Mouse (Mus musculus) left cerebral cortex, postnatal 14 days (tissue): ENCODE data around the gene Pms1. TPM values are rescaled to one million over a fixed set of nuclear protein-coding genes. Genes with fewer than 3 reads are reported as not detected.

Source experiments
- DNase-seq, 2 experiments: peaks; one replicate each; pipeline ENCODE4 v3.0.0; 2021 to 2022; ENCODE audit warnings: low spot score in 2 of 2, mixed read lengths in 1 of 2
- intact Hi-C: fragments of 180-260 bp; cut with DNase I; formaldehyde crosslinking; loops from one replicate; pipeline ENCODE4 v1.15.1; 2025
- total RNA-seq, 2 experiments: library from RNA; stranded (reverse); gene quantifications; 2 replicates each; pipeline ENCODE4 v1.2.3; 2021

Gene Pms1
- total RNA-seq, 2 experiments from 2014 or later, result 11.2 to 13.9 TPM

- intact Hi-C loops, result no loop called here
- DNase-seq, result no peak
Measured at GRCm38 (mm10) chr1:53224775-53225174, 72.0 kb downstream of the Pms1 start.

GRCm38 (mm10) chr1:53210136-53210535 is 86.7 kb downstream of the Pms1 start:
- intact Hi-C loops, result no loop called here
- DNase-seq, result no peak

DNA sequence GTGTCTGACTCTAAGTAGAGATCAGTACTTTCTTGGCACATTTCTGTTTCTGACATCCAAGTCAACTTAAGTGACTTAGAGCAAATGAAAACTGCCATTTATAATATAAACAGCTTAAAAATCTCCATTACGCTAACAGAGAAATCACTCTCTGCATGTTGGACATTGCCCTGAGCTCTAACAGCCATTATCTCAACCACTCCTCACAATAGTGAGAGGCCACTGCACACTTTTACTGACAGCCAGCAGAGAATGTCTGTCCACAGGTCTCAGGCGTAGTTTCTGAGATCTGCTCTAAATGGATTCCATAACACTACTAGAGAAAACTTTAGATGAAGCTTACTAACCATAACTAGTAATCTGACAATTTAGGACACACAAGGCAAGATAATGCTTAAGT is 92.9 kb downstream of the Pms1 start:
- no peak for DNase-seq
- intact Hi-C loops, result no loop called here

DNA sequence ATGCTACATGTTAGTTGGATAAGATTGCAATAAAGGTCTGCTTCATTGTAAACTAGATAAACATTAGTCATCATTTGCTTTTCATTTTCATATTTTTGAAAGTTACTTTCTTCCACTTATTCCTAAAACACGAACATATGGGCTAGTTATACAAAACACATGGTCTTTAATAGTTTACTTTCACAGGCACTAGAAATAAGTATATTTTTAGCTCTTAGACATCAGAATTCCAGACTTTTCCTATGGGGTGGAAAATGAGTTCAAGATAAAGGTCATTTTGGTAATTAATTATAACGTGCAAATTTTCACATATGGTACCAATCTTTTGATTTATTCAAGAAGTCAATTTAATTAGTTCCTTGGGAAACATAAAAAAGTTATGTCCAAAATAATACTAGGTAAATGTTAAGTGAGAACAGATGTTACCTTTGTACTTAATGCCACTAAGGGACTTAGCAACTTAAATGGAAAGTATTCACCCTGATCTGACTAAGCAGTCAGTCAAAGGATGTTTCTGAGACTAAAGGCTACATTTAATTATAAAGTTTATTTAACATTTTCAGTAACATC is 95.1 kb downstream of the Pms1 start:
- no peak for DNase-seq

DNA sequence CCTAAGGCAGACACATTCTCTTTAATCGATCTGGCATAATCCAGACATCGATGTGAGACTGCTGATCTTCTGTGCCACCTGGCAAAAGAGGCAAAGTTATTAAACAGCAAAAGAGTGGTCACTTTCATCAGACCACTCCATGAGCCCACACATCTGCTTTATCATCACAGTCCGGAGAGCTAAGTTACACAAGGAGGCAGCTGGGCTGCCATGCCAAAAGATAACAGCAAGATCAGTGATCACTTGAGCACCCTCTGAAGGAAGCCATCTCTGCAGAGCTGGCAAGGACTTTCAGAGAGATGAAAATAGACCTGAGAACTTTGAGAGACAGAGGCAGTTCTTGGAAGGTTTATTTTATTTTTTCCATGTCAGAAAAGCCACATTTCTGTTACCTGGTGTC is 102.3 kb downstream of the Pms1 start:
- DNase-seq, result no peak
- intact Hi-C loops, result no loop called here

More for the DNA sequence above, 95.1 kb downstream of the Pms1 start:
- intact Hi-C loops, result no loop called here

GRCm38 (mm10) chr1:53191234-53191633 is 105.6 kb downstream of the Pms1 start:
- intact Hi-C loops, result no loop called here
- no peak for DNase-seq

- intact Hi-C loops, result no loop called here
- DNase-seq, result no peak
Measured at GRCm38 (mm10) chr1:53189620-53190019, 107.2 kb downstream of the Pms1 start.

- no peak for DNase-seq
- intact Hi-C loops, result no loop called here
Measured at GRCm38 (mm10) chr1:53187536-53187935, 109.3 kb downstream of the Pms1 start, which contains the start of gene 1700019A02Rik. Gene 1700019A02Rik (minus strand): TSS chr1:53187636.

DNA sequence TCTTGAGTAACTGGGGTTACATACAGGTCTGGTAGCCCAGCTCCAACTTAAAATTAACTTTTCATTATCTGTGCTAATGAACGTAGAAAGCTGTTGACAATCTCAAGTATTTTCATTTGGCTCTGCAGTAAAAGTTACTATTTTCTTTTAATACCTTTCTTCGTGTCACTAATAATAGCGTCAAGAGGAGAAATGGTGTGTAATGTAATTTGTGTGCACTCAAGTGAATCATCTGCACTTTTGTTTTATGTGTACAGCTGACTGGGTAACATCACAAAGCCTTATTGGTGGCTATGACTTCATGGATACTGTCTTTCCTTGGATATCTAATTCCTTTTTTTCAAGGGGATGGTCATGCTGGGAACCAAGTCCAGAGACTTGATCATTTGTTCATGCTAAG is 110.5 kb downstream of the Pms1 start:
- DNase-seq, result no peak
- intact Hi-C loops, result no loop called here

- intact Hi-C loops, result no loop called here
- DNase-seq, result no peak
Measured at GRCm38 (mm10) chr1:53157715-53158114, 139.1 kb downstream of the Pms1 start.

Other genes starting within 250 kb of the Pms1 start
- 1 to 10 TPM; 1.1 TPM for gene Mstn, start 235.4 kb downstream of the Pms1 start, total RNA-seq
- gene 1700019A02Rik, start 109.4 kb downstream of the Pms1 start, total RNA-seq, result not detected
- gene Ormdl1, start 77 bp upstream of the Pms1 start, total RNA-seq, result 1 to 10 TPM; 5.6 to 7.1 TPM
- 1 to 10 TPM in 1 of 2 experiments, not detected in 1; 1.1 TPM for gene Gm28778, start 93 bp upstream of the Pms1 start, total RNA-seq
- gene Osgepl1, start 16.6 kb upstream of the Pms1 start, total RNA-seq, result 10 to 100 TPM; 17.6 to 18.3 TPM
- not detected for gene Asdurf, start 55.6 kb upstream of the Pms1 start, total RNA-seq
- under 1 TPM in 1 of 2 experiments, not detected in 1; 0.40 TPM for gene Gm28551, start 55.6 kb upstream of the Pms1 start, total RNA-seq
- gene Asnsd1, start 55.7 kb upstream of the Pms1 start, total RNA-seq, result 10 to 100 TPM; 28.0 to 29.5 TPM